Mouse (Mus musculus): ENCODE data around the gene Krtap10-10. TPM values are rescaled to one million over a fixed set of nuclear protein-coding genes. Genes with fewer than 3 reads are reported as not detected.

The Krtap10-10 gene
- total RNA-seq, 2 experiments from 2014 or later = not detected

DNA sequence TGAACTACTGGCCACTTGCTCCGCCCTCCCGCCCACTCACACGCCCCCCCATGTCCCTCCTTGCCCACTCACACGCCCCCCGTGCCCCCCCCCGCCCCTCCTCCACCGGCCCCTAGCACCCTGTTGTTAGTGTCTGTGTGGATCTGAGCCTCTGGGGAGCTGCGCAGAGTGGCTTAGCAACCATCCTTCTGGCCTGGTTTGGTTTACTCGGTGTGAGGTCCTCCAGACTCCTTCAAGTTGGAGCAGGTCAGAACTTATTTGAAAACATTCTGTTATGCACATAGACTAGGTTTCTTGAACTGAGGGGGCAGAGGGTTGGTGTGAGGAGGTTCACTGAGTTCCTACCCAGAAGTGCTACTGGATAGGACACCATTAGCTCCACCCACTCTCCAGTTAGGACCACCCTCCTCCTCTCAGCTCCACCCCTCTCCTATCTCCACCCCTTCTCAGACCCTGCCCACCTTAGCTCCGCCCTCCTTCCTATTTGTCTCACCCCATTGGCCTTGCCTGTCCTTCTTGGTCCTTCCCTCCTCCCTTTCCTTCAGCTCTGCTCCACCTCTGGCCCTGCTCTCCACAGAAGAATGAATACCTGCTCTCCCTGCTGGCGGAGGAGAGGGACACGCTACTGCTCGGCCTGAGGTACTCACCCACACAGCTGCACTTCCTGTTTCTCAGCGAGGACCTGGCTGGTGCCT, 28.5 kb downstream of the Krtap10-10 start:
- intact Hi-C loops (cut with DNase I) = no loop called here
- no peak for DNase-seq (ENCODE audit: low spot score)

DNA sequence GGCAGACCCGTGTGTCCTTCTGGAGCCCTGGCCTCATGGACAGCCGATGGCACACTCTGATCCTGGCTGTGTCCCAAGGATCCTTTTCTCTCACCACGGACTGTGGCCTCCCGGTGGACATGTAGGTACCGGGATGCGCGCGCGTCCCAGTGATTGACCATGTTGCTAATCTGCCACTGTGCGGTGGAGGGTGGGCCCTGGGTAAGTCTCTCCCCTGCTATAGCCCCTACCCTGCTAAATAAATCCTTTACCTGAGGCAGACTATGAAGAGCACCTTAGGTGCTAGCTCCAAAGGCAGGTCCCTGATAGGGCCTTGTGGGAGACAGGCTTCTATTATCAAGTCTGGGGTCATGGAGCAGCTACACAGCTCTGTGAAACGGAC, 29.0 kb downstream of the Krtap10-10 start:
- no peak for DNase-seq (ENCODE audit: low spot score)

DNA sequence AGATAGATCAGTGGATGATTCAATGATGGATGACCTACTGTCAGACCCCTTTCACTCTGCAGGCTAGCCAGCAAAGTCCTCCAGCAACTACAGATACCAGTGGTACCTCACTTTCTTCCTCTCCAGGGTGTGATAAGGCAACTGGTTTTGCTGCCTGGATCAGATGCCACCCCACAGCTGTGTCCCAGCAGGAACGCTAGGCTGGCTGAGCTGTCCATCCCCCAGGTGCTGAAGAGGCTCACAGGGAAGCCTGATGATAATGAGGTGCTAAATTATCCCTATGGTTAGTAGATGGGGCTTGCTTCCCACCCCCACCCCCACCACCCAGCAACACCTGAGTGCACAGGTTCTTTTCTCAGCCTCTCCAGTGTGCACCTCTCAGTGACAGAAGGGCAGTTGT, 31.8 kb downstream of the Krtap10-10 start:
- DNase-seq (ENCODE audit: low spot score) = no peak
- intact Hi-C loops (cut with DNase I) = no loop called here

More for the DNA sequence above, 29.0 kb downstream of the Krtap10-10 start:
- intact Hi-C loops (cut with DNase I) = no loop called here

DNA sequence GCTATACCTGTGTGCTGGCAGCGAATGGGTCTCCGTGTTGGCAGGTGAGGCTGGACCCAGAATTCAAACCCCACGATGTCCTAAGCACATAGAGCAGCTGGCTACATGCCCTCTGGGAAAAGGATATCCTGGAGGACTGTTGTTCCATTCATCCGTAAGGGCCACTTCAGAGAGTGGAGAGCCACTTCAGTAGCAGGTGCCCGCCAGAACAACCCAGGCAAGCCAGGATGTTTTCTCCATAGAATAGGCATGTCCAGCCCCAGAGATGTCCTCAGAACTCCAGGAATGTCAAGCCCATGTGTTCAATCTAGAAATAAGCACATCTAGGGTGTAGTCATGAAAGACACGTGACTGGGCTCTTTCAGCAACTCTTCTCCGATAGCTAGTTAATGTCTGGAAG, 33.9 kb downstream of the Krtap10-10 start:
- intact Hi-C loops (cut with DNase I) = no loop called here
- DNase-seq (ENCODE audit: low spot score) = no peak

DNA sequence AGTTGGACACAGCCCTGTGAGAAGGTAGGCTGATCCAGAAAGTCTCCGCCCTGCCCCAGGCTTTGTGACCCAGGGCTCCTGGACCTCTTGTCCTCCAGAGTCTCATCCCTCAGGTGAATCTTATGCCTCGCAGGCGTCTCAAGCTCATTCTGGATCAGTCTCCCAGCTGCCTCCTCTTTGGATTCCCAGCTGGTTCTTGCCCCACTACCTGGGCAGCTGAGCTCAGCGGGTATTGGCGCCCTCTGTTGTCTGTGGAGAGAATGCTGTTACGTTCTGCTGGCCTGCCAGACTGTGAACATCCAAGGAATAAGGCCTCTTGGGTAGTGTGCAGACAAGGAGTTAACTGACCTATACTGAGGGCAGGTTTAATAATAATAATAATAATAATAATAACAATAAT, 43.2 kb downstream of the Krtap10-10 start:
- no peak for DNase-seq (ENCODE audit: low spot score)
- intact Hi-C loops (cut with DNase I) = loop anchor here (1.0 to 5.0 kb wide), 2 partner anchors 172 to 252 kb away; partner anchors contain the start of gene Gm10272

DNA sequence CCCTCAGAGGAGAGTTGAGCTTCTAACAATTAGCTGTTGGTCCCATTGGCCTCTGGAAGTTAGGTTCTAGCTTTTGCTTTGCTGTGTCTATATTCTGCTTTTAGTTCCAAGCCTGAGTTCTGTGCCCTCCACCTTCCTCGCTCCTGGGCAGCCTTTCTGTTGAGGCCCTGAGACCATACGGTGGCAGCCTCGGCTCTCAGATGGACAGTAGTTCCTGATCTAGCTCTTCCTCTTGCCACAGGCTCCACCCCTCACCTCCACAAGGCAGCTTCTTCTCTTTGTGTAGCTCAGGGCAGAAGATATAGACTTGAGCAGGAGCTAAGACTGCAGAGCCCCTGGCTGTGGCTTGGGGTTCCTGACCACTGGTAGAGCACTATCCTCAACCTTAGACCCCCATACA, 44.6 kb downstream of the Krtap10-10 start:
- DNase-seq (ENCODE audit: low spot score) = no peak
- intact Hi-C loops (cut with DNase I) = loop anchor here (2.0 to 5.0 kb wide), 2 partner anchors 154 to 363 kb away; partner anchors contain the start of genes Fam207a and Gm10100

DNA sequence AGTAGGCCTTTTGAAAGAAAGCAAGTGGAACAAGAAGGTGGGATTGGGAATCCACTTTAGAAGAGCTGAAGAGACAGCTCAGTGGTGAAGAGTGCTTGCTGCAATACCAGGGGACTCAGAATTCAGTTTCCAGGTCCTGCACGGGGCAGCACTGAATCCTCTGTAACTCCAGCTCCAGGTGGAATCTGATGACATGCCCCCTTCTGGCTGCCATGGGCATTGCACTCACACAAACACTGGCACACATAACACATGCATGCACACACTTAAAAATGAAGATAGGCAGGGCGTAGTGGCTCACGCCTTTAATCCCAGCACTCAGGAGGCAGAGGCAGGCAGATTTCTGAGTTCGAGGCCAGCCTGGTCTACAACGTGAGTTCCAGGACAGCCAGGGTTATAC, 46.8 kb downstream of the Krtap10-10 start:
- intact Hi-C loops (cut with DNase I) = loop anchor here (5.0 kb wide), 1 partner anchor 365 kb away; the partner anchor contains the start of gene Fam207a
- DNase-seq (ENCODE audit: low spot score) = no peak

DNA sequence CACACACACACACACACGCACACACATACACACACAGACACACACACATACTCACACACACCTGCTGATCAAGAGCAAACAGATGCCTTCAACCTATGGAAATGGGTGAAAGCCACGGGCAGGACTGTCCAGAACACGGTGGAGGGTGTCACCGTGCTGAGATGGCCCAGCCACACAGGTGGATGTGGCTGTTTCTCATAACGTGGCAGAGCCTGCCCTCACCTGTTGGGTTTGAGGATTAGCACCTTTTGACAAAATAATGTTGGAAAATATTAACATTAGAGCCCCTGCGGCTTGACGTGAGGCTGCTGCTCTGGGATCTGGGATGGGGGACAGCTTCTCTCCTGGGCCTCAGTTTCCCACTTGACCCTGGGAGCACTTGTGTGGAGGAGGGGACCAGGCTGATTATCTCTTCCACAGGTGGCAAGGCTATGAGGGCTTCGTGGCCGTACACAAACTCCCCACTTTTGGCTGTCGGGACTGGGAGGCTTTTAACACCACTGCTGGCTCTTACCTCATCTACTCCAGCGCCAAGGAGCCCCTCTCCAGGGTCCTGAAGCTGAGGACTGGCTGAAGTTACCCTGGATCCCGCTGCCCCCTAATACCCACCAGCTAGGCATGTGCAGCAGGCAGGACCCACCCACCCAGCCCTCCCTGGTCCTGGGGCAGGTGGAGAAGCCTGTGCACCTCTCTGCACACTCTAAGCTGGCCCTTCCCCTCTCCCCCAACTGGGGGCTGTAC, 50.4 kb downstream of the Krtap10-10 start:
- intact Hi-C loops (cut with DNase I) = no loop called here

More for the DNA sequence above, 50.4 kb downstream of the Krtap10-10 start:
- no peak for DNase-seq (ENCODE audit: low spot score)

Other genes starting within 250 kb of the Krtap10-10 start
- 10 to 100 TPM; 54.8 to 61.2 TPM for gene Sumo3, start 229.8 kb upstream of the Krtap10-10 start, total RNA-seq (2021)
- gene Gm49325, start 229.8 kb upstream of the Krtap10-10 start, total RNA-seq (2021) = 10 to 100 TPM; 10.3 to 11.7 TPM
- gene Ube2g2, start 213.7 kb upstream of the Krtap10-10 start, total RNA-seq (2021) = 10 to 100 TPM; 66.7 to 68.4 TPM
- not detected for gene Tspear, start 149.4 kb upstream of the Krtap10-10 start, total RNA-seq (2021)
- not detected for gene Gm19402, start 145.2 kb upstream of the Krtap10-10 start, total RNA-seq (2021)
- not detected for gene Gm9508, start 138.7 kb upstream of the Krtap10-10 start, total RNA-seq (2021)
- gene Gm10272, start 129.3 kb upstream of the Krtap10-10 start, total RNA-seq (2021) = not detected
- gene Gm10024, start 124.5 kb upstream of the Krtap10-10 start, total RNA-seq (2021) = not detected
- not detected for gene Gm10142, start 120.1 kb upstream of the Krtap10-10 start, total RNA-seq (2021)
- not detected for gene Krtap12-1, start 115.3 kb upstream of the Krtap10-10 start, total RNA-seq (2021)
- not detected for gene Gm10100, start 109.5 kb upstream of the Krtap10-10 start, total RNA-seq (2021)
- gene Gm18596, start 93.3 kb upstream of the Krtap10-10 start, total RNA-seq (2021) = not detected
- gene Gm9736, start 84.6 kb upstream of the Krtap10-10 start, total RNA-seq (2021) = not detected
- gene Gm3233, start 76.3 kb upstream of the Krtap10-10 start, total RNA-seq (2021) = not detected
- not detected for gene Gm3238, start 64.6 kb upstream of the Krtap10-10 start, total RNA-seq (2021)
- gene Gm7138, start 59.0 kb upstream of the Krtap10-10 start, total RNA-seq (2021) = not detected
- gene Gm3250, start 53.4 kb upstream of the Krtap10-10 start, total RNA-seq (2021) = not detected
- not detected for gene Gm7137, start 47.7 kb upstream of the Krtap10-10 start, total RNA-seq (2021)
- not detected for gene Gm9639, start 40.9 kb upstream of the Krtap10-10 start, total RNA-seq (2021)
- gene Gm19668, start 36.8 kb upstream of the Krtap10-10 start, total RNA-seq (2021) = not detected
- gene Gm9507, start 24.1 kb upstream of the Krtap10-10 start, total RNA-seq (2021) = not detected
- not detected for gene Gm2696, start 21.3 kb upstream of the Krtap10-10 start, total RNA-seq (2021)
- gene Krtap10-4, start 8.9 kb upstream of the Krtap10-10 start, total RNA-seq (2021) = not detected
- not detected for gene Gm36176, start 10.9 kb downstream of the Krtap10-10 start, total RNA-seq (2021)
- gene Gm10318, start 16.9 kb downstream of the Krtap10-10 start, total RNA-seq (2021) = not detected
- gene Gm3285, start 26.0 kb downstream of the Krtap10-10 start, total RNA-seq (2021) = not detected
- under 1 TPM; 0.65 to 0.73 TPM for gene Lrrc3, start 66.6 kb downstream of the Krtap10-10 start, total RNA-seq (2021)
- gene Trpm2, start 134.6 kb downstream of the Krtap10-10 start, total RNA-seq (2021) = under 1 TPM; 0.55 to 0.56 TPM
- gene 1810043G02Rik, start 142.6 kb downstream of the Krtap10-10 start, total RNA-seq (2021) = 10 to 100 TPM in 1 of 2 experiments, 1 to 10 TPM in 1; 9.7 to 11.1 TPM
- gene Pfkl, start 174.1 kb downstream of the Krtap10-10 start, total RNA-seq (2021) = 100 to 1,000 TPM; 106 to 115 TPM
- gene Dnmt3l, start 206.0 kb downstream of the Krtap10-10 start, total RNA-seq (2021) = under 1 TPM in 1 of 2 experiments, not detected in 1; 0.22 TPM
- gene Aire, start 207.7 kb downstream of the Krtap10-10 start, total RNA-seq (2021) = not detected
- 1 to 10 TPM; 4.2 to 7.2 TPM for gene Icosl, start 233.4 kb downstream of the Krtap10-10 start, total RNA-seq (2021)

All from heart, postnatal 25 days (tissue).